Mouse (Mus musculus) liver, embryonic 14.5 days (tissue): ENCODE data around the gene Snx22.

Experiments
- CTCF ChIP-seq: IDR thresholded peaks from 2 replicates; pipeline ENCODE4 v1.5.1; 2016; ENCODE audit warnings: antibody characterized with exemption, low read depth, control low read depth
- EP300 ChIP-seq: IDR thresholded peaks from 2 replicates; pipeline ENCODE4 v1.6.1; 2016; ENCODE audit warnings: antibody characterized with exemption, low read depth

- no peak for TF ChIP-seq CTCF
- no peak for TF ChIP-seq EP300
Observed at GRCm38 (mm10) chr9:66063446-66063845, 6.1 kb downstream of the Snx22 start.
